Mouse (Mus musculus) CH12.LX (cell line): ENCODE results near the gene Gpx7.

Experiments used
- CHD1 ChIP-seq: IDR thresholded peaks from 2 replicates; pipeline ENCODE4 v1.6.1; 2012; ENCODE audit warnings: low read depth, low read length, improper control_type of control experiment, inconsistent platforms
- CTCF ChIP-seq, 2 experiments: IDR thresholded peaks in 1 of 2; conservative IDR thresholded peaks in 1 of 2; 2 replicates each; pipeline ENCODE4 v1.5.1; 2011 to 2012; ENCODE audit warnings: low read depth in 2 of 2, low read length in 2 of 2, improper control_type of control experiment in 1 of 2, inconsistent platforms in 1 of 2, mild to moderate bottlenecking in 1 of 2, moderate library complexity in 1 of 2
- E2F4 ChIP-seq: IDR thresholded peaks from 2 replicates; pipeline ENCODE4 v1.6.1; 2011; ENCODE audit warnings: low read depth, low read length, improper control_type of control experiment; ENCODE audit not compliant: insufficient replicate concordance
- EP300 ChIP-seq: IDR thresholded peaks from 2 replicates; pipeline ENCODE4 v1.6.1; 2011; ENCODE audit warnings: low read length, improper control_type of control experiment
- POLR2A ChIP-seq: IDR thresholded peaks from 2 replicates; pipeline ENCODE4 v1.6.1; 2011; ENCODE audit warnings: low read depth, mild to moderate bottlenecking, improper control_type of control experiment, low read length
- RAD21 ChIP-seq: IDR thresholded peaks from 2 replicates; pipeline ENCODE4 v1.6.1; 2011; ENCODE audit warnings: low read depth, mild to moderate bottlenecking, low read length, improper control_type of control experiment, moderate library complexity
- TBP ChIP-seq: conservative IDR thresholded peaks from 2 replicates; pipeline ENCODE4 v1.6.1; 2011; ENCODE audit warnings: low read depth, low read length, improper control_type of control experiment
- TCF12 ChIP-seq: IDR thresholded peaks from 2 replicates; pipeline ENCODE4 v1.6.1; 2014; ENCODE audit warnings: low read depth, mild to moderate bottlenecking, inconsistent platforms, low read length, improper control_type of control experiment
- ZMIZ1 ChIP-seq: IDR thresholded peaks from 2 replicates; pipeline ENCODE4 v1.6.1; 2012; ENCODE audit warnings: low read depth, mild to moderate bottlenecking, inconsistent platforms, low read length, improper control_type of control experiment

DNA sequence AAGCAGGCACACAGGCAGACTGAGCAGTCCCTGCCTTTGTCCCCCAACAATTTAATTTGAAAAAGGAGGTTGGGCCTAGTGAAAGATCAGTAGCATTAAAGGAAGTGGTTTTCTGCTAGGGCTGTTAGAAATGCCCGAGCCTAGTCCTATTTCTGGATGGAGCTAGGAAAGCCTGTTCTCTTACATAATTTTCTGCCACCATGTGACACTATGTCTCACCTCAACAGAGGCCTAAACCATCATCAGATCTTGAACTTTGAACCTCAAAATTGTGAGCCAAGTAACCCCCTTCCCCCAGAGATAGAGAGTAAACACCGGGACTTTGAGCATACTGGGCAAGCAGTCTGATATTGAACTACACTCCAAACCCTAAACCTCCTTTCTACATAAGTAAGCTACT lies 49.3 kb upstream of the Gpx7 start:
- TF ChIP-seq CTCF (conservative IDR thresholded peaks at IDR 0.05 in 1 of 2, IDR thresholded peaks at IDR 0.05 in 1 of 2; ENCODE audit: low read depth in 2 of 2, low read length in 2 of 2): no peak
- TF ChIP-seq POLR2A: no peak
- no peak for TF ChIP-seq EP300
- TF ChIP-seq ZMIZ1: no peak
- TF ChIP-seq RAD21: no peak
- TF ChIP-seq TCF12: no peak
- TF ChIP-seq CHD1: no peak
- TF ChIP-seq TBP: no peak
- no peak for TF ChIP-seq E2F4
